Mouse (Mus musculus) kidney, adult 11 months (tissue): ENCODE measurements around the gene Ints1.
"Not testable (repeated sequence)": the region's sequence is repeated elsewhere in the genome, so short reads cannot be mapped to it uniquely, and the experiment has no call there.

Source experiments
- DNase-seq: peaks from one replicate; pipeline ENCODE4 v3.0.0; 2022

Gene Ints1

GRCm38 (mm10) chr5:139750535-139750934 is 24.9 kb downstream of the Ints1 start:
- DNase-seq = peak; percentile 41

- peak; percentile 90 for DNase-seq
Observed at GRCm38 (mm10) chr5:139749413-139750125, 25.9 kb downstream of the Ints1 start.

GRCm38 (mm10) chr5:139745771-139746170 is 29.7 kb downstream of the Ints1 start:
- peak; percentile 69 for DNase-seq

GRCm38 (mm10) chr5:139742640-139743039 is 32.8 kb downstream of the Ints1 start:
- not testable (repeated sequence) for DNase-seq

- no peak for DNase-seq
Observed at GRCm38 (mm10) chr5:139738592-139739315, 36.7 kb downstream of the Ints1 start.

- peak; percentile 86 for DNase-seq
Observed at GRCm38 (mm10) chr5:139737841-139738591, 37.5 kb downstream of the Ints1 start.

GRCm38 (mm10) chr5:139736504-139736940 is 39.0 kb downstream of the Ints1 start:
- DNase-seq = no peak

- DNase-seq = peak; percentile 98
Observed at GRCm38 (mm10) chr5:139735677-139736503, 39.6 kb downstream of the Ints1 start, which contains the start of gene Micall2. TSS of gene Micall2 (minus strand) at chr5:139736336.

GRCm38 (mm10) chr5:139734746-139735145 is 40.7 kb downstream of the Ints1 start:
- no peak for DNase-seq

- no peak for DNase-seq
Observed at GRCm38 (mm10) chr5:139734016-139734415, 41.5 kb downstream of the Ints1 start.

- peak; percentile 71 for DNase-seq
Observed at GRCm38 (mm10) chr5:139732634-139733107, 42.8 kb downstream of the Ints1 start.

- no peak for DNase-seq
Observed at GRCm38 (mm10) chr5:139730712-139731486, 44.6 kb downstream of the Ints1 start.

GRCm38 (mm10) chr5:139727261-139727660 is 48.2 kb downstream of the Ints1 start:
- no peak for DNase-seq

GRCm38 (mm10) chr5:139726186-139726585 is 49.3 kb downstream of the Ints1 start:
- DNase-seq = no peak

- no peak for DNase-seq
Observed at GRCm38 (mm10) chr5:139724336-139725116, 50.9 kb downstream of the Ints1 start.

GRCm38 (mm10) chr5:139723113-139723512 is 52.4 kb downstream of the Ints1 start:
- peak; percentile 41 for DNase-seq

- DNase-seq = no peak
Observed at GRCm38 (mm10) chr5:139722709-139723108, 52.8 kb downstream of the Ints1 start.

GRCm38 (mm10) chr5:139718949-139719348 is 56.5 kb downstream of the Ints1 start:
- no peak for DNase-seq

GRCm38 (mm10) chr5:139718540-139718939 is 56.9 kb downstream of the Ints1 start:
- DNase-seq = no peak

GRCm38 (mm10) chr5:139717723-139718122 is 57.8 kb downstream of the Ints1 start:
- DNase-seq = peak; percentile 46

GRCm38 (mm10) chr5:139706496-139706895 is 69.0 kb downstream of the Ints1 start:
- DNase-seq = no peak
